Mouse (Mus musculus) T-cell, adult 2 months (primary cell): Measurements from ENCODE around the gene AU022252.
"Not testable (repeated sequence)": the region's sequence is repeated elsewhere in the genome, so short reads cannot be mapped to it uniquely, and the experiment has no call there.

Experiments used
- DNase-seq: peaks from one replicate; pipeline ENCODE4 v3.0.0; 2022; ENCODE audit warnings: low spot score

The AU022252 gene

GRCm38 (mm10) chr4:119232410-119233255 lies at the start of gene AU022252, which contains the start of gene P3h1:
TSS of gene AU022252 (minus strand) at chr4:119232712.
TSS of gene P3h1 (plus strand) at chr4:119232915.
- DNase-seq: peak; percentile 99

- not testable (repeated sequence) for DNase-seq
Measured at GRCm38 (mm10) chr4:119278784-119279183, 46.3 kb upstream of the AU022252 start.

GRCm38 (mm10) chr4:119275726-119276125 lies 43.2 kb upstream of the AU022252 start:
- no peak for DNase-seq

- no peak for DNase-seq
Measured at GRCm38 (mm10) chr4:119275226-119275625, 42.7 kb upstream of the AU022252 start.

- no peak for DNase-seq
Measured at GRCm38 (mm10) chr4:119274627-119275026, 42.1 kb upstream of the AU022252 start.

- no peak for DNase-seq
Measured at GRCm38 (mm10) chr4:119266606-119267005, 34.1 kb upstream of the AU022252 start.

GRCm38 (mm10) chr4:119263459-119263858 lies 30.9 kb upstream of the AU022252 start:
- DNase-seq: no peak

GRCm38 (mm10) chr4:119262483-119262882 lies 30.0 kb upstream of the AU022252 start:
- DNase-seq: no peak

- no peak for DNase-seq
Measured at GRCm38 (mm10) chr4:119261087-119261713, 28.7 kb upstream of the AU022252 start.

GRCm38 (mm10) chr4:119259344-119260254 lies 27.1 kb upstream of the AU022252 start:
- DNase-seq: no peak

- DNase-seq: no peak
Measured at GRCm38 (mm10) chr4:119257083-119257482, 24.6 kb upstream of the AU022252 start.

GRCm38 (mm10) chr4:119255351-119255750 lies 22.8 kb upstream of the AU022252 start, which contains the start of gene Cldn19:
TSS of gene Cldn19 (plus strand) at chr4:119255414.
- DNase-seq: no peak

GRCm38 (mm10) chr4:119254012-119254618 lies 21.6 kb upstream of the AU022252 start:
- DNase-seq: no peak

- DNase-seq: no peak
Measured at GRCm38 (mm10) chr4:119252025-119252808, 19.7 kb upstream of the AU022252 start.

- DNase-seq: no peak
Measured at GRCm38 (mm10) chr4:119248407-119248965, 16.0 kb upstream of the AU022252 start.

- peak; percentile 56 for DNase-seq
Measured at GRCm38 (mm10) chr4:119247462-119248235, 15.1 kb upstream of the AU022252 start.

- no peak for DNase-seq
Measured at GRCm38 (mm10) chr4:119246688-119247225, 14.2 kb upstream of the AU022252 start.

- no peak for DNase-seq
Measured at GRCm38 (mm10) chr4:119245961-119246360, 13.4 kb upstream of the AU022252 start.

- no peak for DNase-seq
Measured at GRCm38 (mm10) chr4:119245556-119245955, 13.0 kb upstream of the AU022252 start.
